12 mouse cellular contexts compared by ENCODE assay signal in genomic region chr13:74903213-74904055, GRCm38 (mm10).
DNase-seq lines count a peak whose midpoint lies in the region; ATAC-seq and TF ChIP-seq lines count a peak whose summit lies in the region.
"Had no signal": no experiment of that assay in that cellular context is flagged by ENCODE, and none has a peak within 500 bp of the region (broad histone marks: within the 10 kb centered on the region; RNA-seq: fewer than 3 reads in every experiment).

No protein-coding gene starts in this region.

- WGBS in hindbrain, postnatal 0 days: 72% methylated on average over 1 of the region's 1 CpGs
- WGBS in heart, embryonic 11.5 days (ENCODE audit: insufficient replicate concordance): 81% methylated on average over 1 of the region's 1 CpGs

- no peak overlapping the region for H3K4me3 ChIP-seq in hindbrain, postnatal 0 days (ENCODE audit: low read length)
- H3K4me3 ChIP-seq in heart, embryonic 11.5 days (ENCODE audit: low read depth, low read length): no peak overlapping the region
- H3K4me3 ChIP-seq: stomach, embryonic 15.5 days had no signal

- no peak overlapping the region for H3K9ac ChIP-seq in hindbrain, postnatal 0 days (replicated peaks; ENCODE audit: low read length)
- H3K9ac ChIP-seq in heart, embryonic 11.5 days (ENCODE audit: low read depth, low read length): no peak overlapping the region
- H3K9ac ChIP-seq: stomach, embryonic 15.5 days had no signal

- no peak overlapping the region for H3K4me2 ChIP-seq in hindbrain, postnatal 0 days (ENCODE audit: low read depth, low read length)
- H3K4me2 ChIP-seq in heart, embryonic 11.5 days: no peak overlapping the region
- H3K4me2 ChIP-seq: liver, embryonic 11.5 days; stomach, embryonic 15.5 days had no signal

- no peaks in the 10 kb centered on the region for H3K27me3 ChIP-seq in hindbrain, postnatal 0 days (ENCODE audit: insufficient read depth, low read length)
- H3K27me3 ChIP-seq in heart, embryonic 11.5 days (ENCODE audit: control insufficient read depth, insufficient read depth, low read length): no peaks in the 10 kb centered on the region
- H3K27me3 ChIP-seq: stomach, embryonic 15.5 days had no signal

- H3K9me3 ChIP-seq in hindbrain, postnatal 0 days (ENCODE audit: low read length): no peaks in the 10 kb centered on the region
- no peaks in the 10 kb centered on the region for H3K9me3 ChIP-seq in heart, embryonic 11.5 days (replicated peaks; ENCODE audit: control insufficient read depth, low read length)
- H3K9me3 ChIP-seq: stomach, embryonic 15.5 days had no signal

- no peaks in the 10 kb centered on the region for H3K36me3 ChIP-seq in hindbrain, postnatal 0 days (ENCODE audit: insufficient read depth, low read length)
- H3K36me3 ChIP-seq in heart, embryonic 11.5 days (ENCODE audit: control insufficient read depth, insufficient read depth, low read length): no peaks in the 10 kb centered on the region
- H3K36me3 ChIP-seq: stomach, embryonic 15.5 days had no signal

- 0 out of 2 replicates have a peak overlapping the region, but pooled peaks have one; percentile 0 for H3K27ac ChIP-seq in hindbrain, postnatal 0 days
- no peak overlapping the region for H3K27ac ChIP-seq in heart, embryonic 11.5 days (ENCODE audit: low read depth, low read length)
- H3K27ac ChIP-seq: stomach, embryonic 15.5 days had no signal

- DNase-seq in embryo, embryonic 11 days: peak; percentile 11
- DNase-seq in embryo, embryonic 10 days (ENCODE audit: low spot score): no peak
- DNase-seq in right cerebral cortex, adult 18-20 months: peak; percentile 34
- no peak for DNase-seq in right cerebral cortex, postnatal 4 days
- DNase-seq in hindbrain, postnatal 0 days (ENCODE audit: low spot score): peak; percentile 71
- DNase-seq in retina, postnatal 1 day: peak; percentile 40
- DNase-seq in ovary, postnatal 36 days (ENCODE audit: low spot score): no peak
- DNase-seq: gastrocnemius, postnatal 14 days; kidney, postnatal 36 days had no signal

- no peak for TF ChIP-seq CTCF in hindbrain, postnatal 0 days (IDR thresholded peaks at IDR 0.05; ENCODE audit: low read depth)

- peak; percentile 89 for ATAC-seq in hindbrain, postnatal 0 days
- ATAC-seq in heart, embryonic 11.5 days (replicated peaks; ENCODE audit: insufficient number of reproducible peaks, low FRiP score, low TSS enrichment): no peak

- H3K4me1 ChIP-seq in hindbrain, postnatal 0 days (ENCODE audit: insufficient read depth, low read length): no peaks in the 10 kb centered on the region
- no peaks in the 10 kb centered on the region for H3K4me1 ChIP-seq in heart, embryonic 11.5 days (ENCODE audit: control insufficient read depth, insufficient read depth, low read length)
- H3K4me1 ChIP-seq: stomach, embryonic 15.5 days had no signal

Comparison
In these comparisons a context has a peak if more than half of its experiments do, and no peak if none do; other contexts are left out.
1. DNase-seq: peak in embryo, embryonic 11 days (single experiment), right cerebral cortex, adult 18-20 months (single experiment), hindbrain, postnatal 0 days (single experiment) and retina, postnatal 1 day (single experiment); none in embryo, embryonic 10 days (single experiment), right cerebral cortex, postnatal 4 days (single experiment) and ovary, postnatal 36 days (single experiment).